Mouse (Mus musculus) limb, embryonic 14.5 days (tissue): Measurements from ENCODE around the gene B3gnt2. TPM values are rescaled to one million over a fixed set of nuclear protein-coding genes. Genes with fewer than 3 reads are reported as not detected.

Source experiments
- ATAC-seq: fragments of 200-750 bp; cut with Nextera tagmentation; 2 replicates; pipeline ENCODE4 v1.8.0; 2017; ENCODE audit warnings: low read depth, moderate number of reproducible peaks, moderate TSS enrichment; ENCODE audit not compliant: low FRiP score
- DNase-seq: peaks from one replicate; pipeline ENCODE4 v3.0.0-alpha.2; 2015; ENCODE audit warnings: low spot score
- H3K27ac ChIP-seq: fragments of 300-500 bp; sonication (generic); replicated peaks from 2 replicates; pipeline ENCODE4 v1.5.1; 2014; ENCODE audit warnings: low read depth, mild to moderate bottlenecking, low read length, moderate library complexity, mixed read lengths
- H3K27me3 ChIP-seq: fragments of 300-500 bp; sonication (generic); 2 replicates; pipeline ENCODE4 v1.6.1; 2014; ENCODE audit warnings: low read length, mixed read lengths; ENCODE audit not compliant: control insufficient read depth, insufficient read depth
- H3K36me3 ChIP-seq: fragments of 300-500 bp; sonication (generic); 2 replicates; pipeline ENCODE4 v1.6.1; 2014; ENCODE audit warnings: mild to moderate bottlenecking, low read length, moderate library complexity, mixed read lengths; ENCODE audit not compliant: control insufficient read depth, insufficient read depth
- H3K4me1 ChIP-seq: fragments of 300-500 bp; sonication (generic); 2 replicates; pipeline ENCODE4 v1.6.1; 2014; ENCODE audit warnings: antibody characterized with exemption, low read length, mixed read lengths; ENCODE audit not compliant: control insufficient read depth, insufficient read depth
- H3K4me2 ChIP-seq: fragments of 300-500 bp; sonication (generic); replicated peaks from 2 replicates; pipeline ENCODE4 v1.6.1; 2014; ENCODE audit warnings: low read depth, mild to moderate bottlenecking, low read length, moderate library complexity; ENCODE audit not compliant: severe bottlenecking
- H3K4me3 ChIP-seq: fragments of 300-500 bp; sonication (generic); replicated peaks from 2 replicates; pipeline ENCODE4 v1.5.1; 2014; ENCODE audit warnings: low read length
- H3K9ac ChIP-seq: fragments of 300-500 bp; sonication (generic); 2 replicates; pipeline ENCODE4 v1.6.1; 2014; ENCODE audit warnings: mild to moderate bottlenecking, low read depth, low read length, moderate library complexity; ENCODE audit not compliant: severe bottlenecking
- H3K9me3 ChIP-seq: fragments of 300-500 bp; sonication (generic); 2 replicates; pipeline ENCODE4 v1.6.1; 2016; ENCODE audit warnings: low read length; ENCODE audit not compliant: control insufficient read depth
- POLR2A ChIP-seq: fragments of 200-500 bp; IDR thresholded peaks from 2 replicates; pipeline ENCODE4 v1.8.0; 2012; ENCODE audit warnings: inconsistent platforms, mild to moderate bottlenecking, moderate library complexity, borderline replicate concordance; ENCODE audit not compliant: insufficient read depth, insufficient read length; ENCODE audit errors: extremely low read depth
- WGBS: fragments of 180-500 bp; shearing (Covaris S2); extraction: QIAGEN DNeasy Blood & Tissue Kit; methylation state at CpG from one replicate; pipeline ENCODE4 v1.1.7; 2014; 5-methylcytosine and 5-hydroxymethylcytosine counted together
- polyA plus RNA-seq, 2 experiments: library from polyadenylated mRNA; depleted of rRNA in 1 of 2; stranded (reverse) in 1 of 2; unstranded in 1 of 2; fragments of >200 nt; fragmentation: Nextera tagmentation in 1 of 2; extraction: Ambion mirVana in 1 of 2; gene quantifications; 2 replicates each; pipeline versions ENCODE4 v1.2.1 to v1.2.3; 2012 to 2014

Gene B3gnt2
- polyA plus RNA-seq (2012; rRNA removed) = 6.2 and 6.7 TPM in 2 replicates
- 9.3 and 9.7 TPM in 2 replicates for polyA plus RNA-seq (2014; fragmentation: Nextera tagmentation; extraction: Ambion mirVana)

- WGBS = 5% methylated on average over 41 of the region's 41 CpGs
- Histone ChIP-seq H3K4me2 (peak within 1 kb of the TSS; percentile 95), H3K9me3 (no peaks in the 10 kb centered on the region), H3K9ac (peak within 1 kb of the TSS; percentile 72), H3K4me1 (peaks cover 15% of the 10 kb centered on the region), H3K27ac (peak within 1 kb of the TSS; percentile 48; the same call in 1 of the 2 replicates), H3K36me3 (no peaks in the 10 kb centered on the region), H3K27me3 (peaks cover 34% of the 10 kb centered on the region), H3K4me3 (peak within 1 kb of the TSS; percentile 75)
- DNase-seq = peak; percentile 40
- ATAC-seq = no peak
- no peak for TF ChIP-seq POLR2A
These were observed at the start of gene B3gnt2 for GRCm38 (mm10) chr11:22860335-22861227. B3gnt2 (minus strand) TSS chr11:22860961.

DNA sequence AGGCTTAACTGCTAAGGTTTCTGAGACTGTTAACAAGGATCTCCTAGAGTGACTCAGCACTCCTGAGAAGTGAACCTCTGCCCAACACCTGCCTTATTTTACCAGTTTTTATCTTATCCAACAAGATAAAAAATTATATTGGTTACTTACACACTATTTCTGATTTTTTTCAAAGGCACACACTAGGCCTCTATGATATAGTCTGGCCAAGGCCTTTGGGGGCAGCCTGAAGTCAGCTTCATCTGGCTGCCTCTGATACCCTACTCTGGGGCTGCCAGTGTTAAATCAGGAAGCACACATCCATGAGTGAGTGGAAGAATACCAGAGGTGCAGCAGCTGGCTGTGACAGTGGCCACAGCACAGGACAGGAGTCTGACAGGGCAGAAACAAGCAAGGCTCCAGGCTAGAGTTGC is 45.7 kb upstream of the B3gnt2 start:
- Histone ChIP-seq H3K27me3 (no peaks in the 10 kb centered on the region), H3K4me1 (no peaks in the 10 kb centered on the region), H3K4me2 (no peak overlapping the region), H3K9ac (no peak overlapping the region), H3K27ac (no peak overlapping the region), H3K36me3 (no peaks in the 10 kb centered on the region), H3K9me3 (no peaks in the 10 kb centered on the region), H3K4me3 (no peak overlapping the region)
- ATAC-seq (no peak), DNase-seq (no peak)
- TF ChIP-seq POLR2A = no peak

GRCm38 (mm10) chr11:22902923-22903322 is 42.2 kb upstream of the B3gnt2 start:
- 81% methylated on average over 2 of the region's 2 CpGs for WGBS
- Histone ChIP-seq H3K27me3 (no peaks in the 10 kb centered on the region), H3K4me1 (no peaks in the 10 kb centered on the region), H3K27ac (no peak overlapping the region), H3K9me3 (no peaks in the 10 kb centered on the region), H3K4me2 (no peak overlapping the region), H3K36me3 (0 out of 2 replicates have a peak, but pooled peaks cover 9% of the 10 kb centered on the region), H3K9ac (no peak overlapping the region), H3K4me3 (no peak overlapping the region)
- ATAC-seq (no peak), DNase-seq (no peak)
- no peak for TF ChIP-seq POLR2A

GRCm38 (mm10) chr11:22900041-22900440 is 39.3 kb upstream of the B3gnt2 start:
- Histone ChIP-seq H3K4me1 (no peaks in the 10 kb centered on the region), H3K4me3 (no peak overlapping the region), H3K4me2 (no peak overlapping the region), H3K27me3 (no peaks in the 10 kb centered on the region), H3K27ac (no peak overlapping the region), H3K36me3 (0 out of 2 replicates have a peak, but pooled peaks cover 9% of the 10 kb centered on the region), H3K9me3 (no peaks in the 10 kb centered on the region), H3K9ac (no peak overlapping the region)
- DNase-seq (no peak), ATAC-seq (no peak)
- TF ChIP-seq POLR2A = no peak
- WGBS = 71% methylated on average over 3 of the region's 3 CpGs

DNA sequence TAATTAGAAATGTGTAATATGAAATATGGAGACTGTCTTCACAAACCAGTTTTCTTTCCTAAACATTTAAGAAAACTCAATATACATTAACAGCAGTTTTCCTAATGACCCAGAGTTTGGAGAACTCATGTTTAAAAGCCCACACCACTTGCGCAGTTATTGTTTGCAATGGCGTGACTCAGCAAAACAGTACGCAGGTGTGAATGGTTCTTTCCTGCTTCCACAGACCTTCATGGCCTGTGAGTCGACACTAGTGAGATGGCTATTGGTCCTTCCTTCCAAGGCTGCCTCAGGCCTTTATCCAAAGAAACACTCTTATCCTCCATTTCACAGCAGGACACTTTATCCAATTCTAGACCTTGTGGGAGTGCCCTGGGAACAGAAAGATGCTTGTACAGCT is 36.9 kb upstream of the B3gnt2 start:
- no peak overlapping the region for H3K4me2 ChIP-seq
- H3K4me3 ChIP-seq = no peak overlapping the region
- no peak overlapping the region for H3K27ac ChIP-seq
- no peaks in the 10 kb centered on the region for H3K27me3 ChIP-seq
- TF ChIP-seq POLR2A = no peak
- no peaks in the 10 kb centered on the region for H3K9me3 ChIP-seq
- DNase-seq (no peak), ATAC-seq (no peak)
- H3K4me1 ChIP-seq = no peaks in the 10 kb centered on the region
- 91% methylated on average over 4 of the region's 4 CpGs for WGBS
- H3K9ac ChIP-seq = no peak overlapping the region
- H3K36me3 ChIP-seq = 0 out of 2 replicates have a peak, but pooled peaks cover 9% of the 10 kb centered on the region
